Comparison of ENCODE assay signal across 18 mouse cellular contexts in genomic region chr5:121902809-121903745, GRCm38 (mm10). TPM values are rescaled to one million over a fixed set of nuclear protein-coding genes. Genes with fewer than 3 reads are reported as not detected.
DNase-seq lines count a peak whose midpoint lies in the region; ATAC-seq and TF ChIP-seq lines count a peak whose summit lies in the region.
"Had no signal": no experiment of that assay in that cellular context is flagged by ENCODE, and none has a peak within 500 bp of the region (broad histone marks: within the 10 kb centered on the region; RNA-seq: fewer than 3 reads in every experiment).

No protein-coding gene starts in this region.

- H3K9me3 ChIP-seq in forebrain, embryonic 12.5 days: no peaks in the 10 kb centered on the region
- no peaks in the 10 kb centered on the region for H3K9me3 ChIP-seq in hindbrain, embryonic 14.5 days (ENCODE audit: control insufficient read depth, low read length)
- no peaks in the 10 kb centered on the region for H3K9me3 ChIP-seq in midbrain, embryonic 14.5 days (ENCODE audit: control insufficient read depth, low read length)
- H3K9me3 ChIP-seq: embryonic facial prominence, embryonic 15.5 days; stomach, embryonic 15.5 days had no signal

- no peaks in the 10 kb centered on the region for H3K27me3 ChIP-seq in forebrain, embryonic 12.5 days
- H3K27me3 ChIP-seq in hindbrain, embryonic 14.5 days (ENCODE audit: control insufficient read depth, insufficient read depth, low read length): no peaks in the 10 kb centered on the region
- H3K27me3 ChIP-seq in midbrain, embryonic 14.5 days (ENCODE audit: control insufficient read depth, insufficient read depth, low read length): no peaks in the 10 kb centered on the region
- H3K27me3 ChIP-seq: embryonic facial prominence, embryonic 15.5 days; stomach, embryonic 15.5 days had no signal

- intact Hi-C loops in gastrocnemius, postnatal 14 days (cut with DNase I; ENCODE audit: low total_unique reads): no loop called here

- no peak overlapping the region for H3K4me3 ChIP-seq in forebrain, embryonic 12.5 days (replicated peaks)
- H3K4me3 ChIP-seq in hindbrain, embryonic 14.5 days (replicated peaks; ENCODE audit: low read length): no peak overlapping the region
- H3K4me3 ChIP-seq in midbrain, embryonic 14.5 days (replicated peaks; ENCODE audit: low read depth, low read length): no peak overlapping the region
- H3K4me3 ChIP-seq: embryonic facial prominence, embryonic 15.5 days; stomach, embryonic 15.5 days had no signal

- H3K27ac ChIP-seq in forebrain, embryonic 12.5 days: peak overlapping the region; percentile 69
- peak overlapping the region; percentile 70 for H3K27ac ChIP-seq in hindbrain, embryonic 14.5 days
- peak overlapping the region; percentile 62 for H3K27ac ChIP-seq in midbrain, embryonic 14.5 days (replicated peaks; ENCODE audit: low read depth, low read length)
- H3K27ac ChIP-seq: embryonic facial prominence, embryonic 15.5 days; liver, embryonic 14.5 days; stomach, embryonic 15.5 days had no signal

- TF ChIP-seq CTCF in brain, embryonic 14.5 days (IDR thresholded peaks at IDR 0.05; ENCODE audit: borderline replicate concordance, extremely low read depth, insufficient read depth, insufficient read length): no peak

- no peaks in the 10 kb centered on the region for H3K36me3 ChIP-seq in forebrain, embryonic 12.5 days (replicated peaks)
- no peaks in the 10 kb centered on the region for H3K36me3 ChIP-seq in hindbrain, embryonic 14.5 days (replicated peaks; ENCODE audit: control insufficient read depth, insufficient read depth)
- H3K36me3 ChIP-seq in midbrain, embryonic 14.5 days (ENCODE audit: control insufficient read depth, insufficient read depth, low read length): 0 out of 2 replicates have a peak, but pooled peaks cover 4% of the 10 kb centered on the region
- H3K36me3 ChIP-seq: embryonic facial prominence, embryonic 15.5 days; stomach, embryonic 15.5 days had no signal

- peak overlapping the region; percentile 30 for H3K4me2 ChIP-seq in forebrain, embryonic 12.5 days
- 0 out of 2 replicates have a peak overlapping the region, but pooled peaks have one; percentile 5 for H3K4me2 ChIP-seq in hindbrain, embryonic 14.5 days (replicated peaks)
- H3K4me2 ChIP-seq in midbrain, embryonic 14.5 days (ENCODE audit: low read length): no peak overlapping the region
- H3K4me2 ChIP-seq: embryonic facial prominence, embryonic 15.5 days; stomach, embryonic 15.5 days had no signal

- 21% methylated on average over 23 of the region's 23 CpGs for whole genome bisulfite sequencing in forebrain, embryonic 12.5 days
- 20% methylated on average over 23 of the region's 23 CpGs for WGBS in hindbrain, embryonic 14.5 days
- WGBS in midbrain, embryonic 14.5 days: 24% methylated on average over 23 of the region's 23 CpGs

- no peak for TF ChIP-seq POLR2A in brain, embryonic 14.5 days (IDR thresholded peaks at IDR 0.05; ENCODE audit: borderline replicate concordance, extremely low read depth, insufficient read depth, insufficient read length, poor library complexity, severe bottlenecking)

- peaks cover 25% of the 10 kb centered on the region for H3K4me1 ChIP-seq in forebrain, embryonic 12.5 days
- H3K4me1 ChIP-seq in hindbrain, embryonic 14.5 days (replicated peaks; ENCODE audit: control insufficient read depth, insufficient read depth, low read length): peaks cover 12% of the 10 kb centered on the region; the same call in 1 of the 2 replicates
- peaks cover 14% of the 10 kb centered on the region for H3K4me1 ChIP-seq in midbrain, embryonic 14.5 days (ENCODE audit: control insufficient read depth, insufficient read depth, low read length)
- H3K4me1 ChIP-seq: stomach, embryonic 15.5 days had no signal

- peak; percentile 82 for DNase-seq in brain, embryonic 14.5 days (ENCODE audit: low read depth)
- DNase-seq in hindbrain, embryonic 14.5 days (ENCODE audit: low spot score): no peak
- DNase-seq in midbrain, embryonic 14.5 days: peak; percentile 75
- DNase-seq in adrenal gland, adult 2 months: no peak
- DNase-seq in gastrocnemius, postnatal 14 days: no peak
- DNase-seq in right cerebral cortex, adult 18-20 months: no peak
- DNase-seq: cerebellum, adult 8-10 months; heart, adult 11 months; kidney, adult 11 months; kidney, postnatal 25 days; left cerebral cortex, postnatal 4 days; lung, postnatal 14 days had no signal

- no peak overlapping the region for H3K9ac ChIP-seq in forebrain, embryonic 12.5 days
- H3K9ac ChIP-seq in hindbrain, embryonic 14.5 days: peak overlapping the region; percentile 5; the same call in 1 of the 2 replicates
- H3K9ac ChIP-seq in midbrain, embryonic 14.5 days (replicated peaks; ENCODE audit: low read length): no peak overlapping the region; the same call in 1 of the 2 replicates
- H3K9ac ChIP-seq: embryonic facial prominence, embryonic 15.5 days; liver, embryonic 14.5 days; stomach, embryonic 15.5 days had no signal

- peak; percentile 60; the same call in 1 of the 2 replicates for ATAC-seq in forebrain, embryonic 12.5 days (ENCODE audit: low FRiP score)
- ATAC-seq in hindbrain, embryonic 14.5 days (ENCODE audit: low FRiP score): no peak
- no peak for ATAC-seq in midbrain, embryonic 14.5 days (ENCODE audit: low FRiP score, low TSS enrichment)
- no peak for ATAC-seq in cerebellum, adult (ENCODE audit: insufficient number of reproducible peaks, low FRiP score, low TSS enrichment)
- ATAC-seq: CD4-positive, CD25-positive, alpha-beta regulatory T cell, adult 4 months had no signal

RNA-seq across cellular contexts. Expression of gene Pheta1, which starts 54.3 kb away (rescaled TPM):
- polyA plus RNA-seq in brain, embryonic 14.5 days (2012; rRNA removed): 45.0 and 55.7 TPM in 2 replicates
- 44.6 and 48.1 TPM in 2 replicates for polyA plus RNA-seq in forebrain, embryonic 12.5 days (2016; fragmentation: Nextera tagmentation; extraction: Ambion mirVana)
- 28.7 and 32.3 TPM in 2 replicates for polyA plus RNA-seq in hindbrain, embryonic 14.5 days (2014; fragmentation: Nextera tagmentation; extraction: Ambion mirVana)
- polyA plus RNA-seq in midbrain, embryonic 14.5 days (2014; fragmentation: Nextera tagmentation; extraction: Ambion mirVana): 36.8 and 40.1 TPM in 2 replicates
- total RNA-seq in adrenal gland, adult 2 months (2021): 1 to 10 TPM; 5.6 to 9.2 TPM
- polyA plus RNA-seq in adrenal gland, adult 2 months (2012; rRNA removed): 24.3 and 27.4 TPM in 2 replicates
- 1 to 10 TPM; 5.5 to 6.2 TPM for total RNA-seq in gastrocnemius, postnatal 14 days (2021)

Comparison
In these comparisons a context has a peak if more than half of its experiments do, and no peak if none do; other contexts are left out.
1. DNase-seq: peak in brain, embryonic 14.5 days (single experiment) and midbrain, embryonic 14.5 days (single experiment); none in hindbrain, embryonic 14.5 days (single experiment), adrenal gland, adult 2 months (single experiment), gastrocnemius, postnatal 14 days (single experiment) and right cerebral cortex, adult 18-20 months (single experiment).
2. Peak in every context shown above with its lines, with median percentiles within 50 percentile points of each other: H3K27ac ChIP-seq.